Mouse (Mus musculus): ENCODE data around the gene Ube2c. TPM values are rescaled to one million over a fixed set of nuclear protein-coding genes. Genes with fewer than 3 reads are reported as not detected.

Ube2c gene
- polyA plus RNA-seq, 1 experiment from 2014 or later, result 639 TPM

DNA sequence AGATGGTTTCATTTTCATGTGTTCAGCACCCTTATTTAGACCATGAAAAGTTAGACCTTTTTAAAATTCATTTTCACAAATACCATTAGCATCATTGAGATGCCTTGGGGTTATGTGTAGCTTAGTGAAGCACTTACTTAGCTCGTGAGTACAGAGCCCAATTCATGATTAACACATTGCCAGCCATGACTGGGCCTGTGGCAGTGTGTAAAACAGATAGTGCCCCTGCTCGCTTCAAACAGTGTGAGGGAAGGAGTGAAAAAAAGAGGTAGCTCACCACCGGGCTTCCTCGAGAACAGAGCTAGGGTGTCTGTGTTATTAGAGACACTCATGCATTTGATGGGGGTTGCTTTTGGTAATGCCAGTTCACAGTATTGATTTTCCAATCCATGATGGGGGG is 21.5 kb upstream of the Ube2c start:
- no peak for DNase-seq (ENCODE audit: low spot score)
- Histone ChIP-seq H3K36me3 (peaks cover 60% of the 10 kb centered on the region), H3K4me3 (no peak overlapping the region), H3K9me3 (replicated peaks) (no peaks in the 10 kb centered on the region), H3K4me1 (peaks cover 29% of the 10 kb centered on the region), H3K27me3 (ENCODE audit: low read depth, poor library complexity, severe bottlenecking) (peaks cover 4% of the 10 kb centered on the region), H3K27ac (replicated peaks) (no peak overlapping the region)
- 88% methylated on average over 4 of the region's 4 CpGs for WGBS

DNA sequence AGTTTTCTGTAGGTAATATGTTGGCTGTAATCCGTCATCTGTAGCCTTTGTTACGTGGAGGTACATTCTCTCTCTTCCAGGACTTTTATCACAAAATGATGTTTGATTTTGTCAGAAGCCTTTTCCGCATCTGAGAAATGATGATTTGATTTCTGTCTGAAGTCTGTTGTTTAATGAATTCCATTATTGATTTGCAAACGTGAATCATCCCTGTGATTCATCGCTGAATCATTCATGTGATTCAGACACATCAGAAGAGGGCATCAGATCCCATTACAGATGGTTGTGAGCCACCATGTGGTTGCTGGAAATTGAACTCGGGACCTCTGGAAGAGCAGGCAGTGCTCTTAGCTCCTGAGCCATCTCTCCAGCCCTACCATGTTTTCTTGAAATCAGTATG is 20.7 kb upstream of the Ube2c start:
- DNase-seq (ENCODE audit: low spot score), result no peak
- 89% methylated on average over 6 of the region's 6 CpGs for WGBS
- Histone ChIP-seq H3K4me1 (peaks cover 29% of the 10 kb centered on the region), H3K9me3 (replicated peaks) (no peaks in the 10 kb centered on the region), H3K27me3 (ENCODE audit: low read depth, poor library complexity, severe bottlenecking) (no peaks in the 10 kb centered on the region), H3K27ac (replicated peaks) (no peak overlapping the region), H3K36me3 (peaks cover 68% of the 10 kb centered on the region), H3K4me3 (no peak overlapping the region)

DNA sequence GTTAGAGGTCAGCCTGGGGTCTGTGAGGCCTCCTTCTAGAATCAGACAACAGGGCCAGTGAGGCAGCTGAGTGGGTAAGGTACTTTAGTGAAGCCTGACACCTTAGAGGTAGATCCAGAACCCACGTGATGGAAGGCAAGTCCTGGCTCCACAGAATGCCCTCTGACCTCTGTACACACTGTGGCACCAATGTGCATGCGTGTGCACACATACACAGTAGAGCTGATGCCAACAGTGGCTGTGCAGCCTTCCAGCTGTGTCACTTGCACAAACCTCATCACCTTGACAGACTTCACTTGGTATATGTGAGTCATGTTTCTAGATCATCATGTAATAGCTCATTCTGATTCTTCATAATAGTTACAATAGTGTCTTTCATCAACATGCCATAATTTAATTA is 17.2 kb upstream of the Ube2c start:
- no peaks in the 10 kb centered on the region for H3K27me3 ChIP-seq (ENCODE audit: low read depth, poor library complexity, severe bottlenecking)
- H3K4me1 ChIP-seq, result peaks cover 8% of the 10 kb centered on the region
- DNase-seq (ENCODE audit: low spot score), result no peak
- no peaks in the 10 kb centered on the region for H3K9me3 ChIP-seq (replicated peaks)
- peaks cover 100% of the 10 kb centered on the region for H3K36me3 ChIP-seq
- H3K27ac ChIP-seq (replicated peaks), result no peak overlapping the region
- no peak overlapping the region for H3K4me3 ChIP-seq
- WGBS, result 94% methylated on average over 2 of the region's 2 CpGs

DNA sequence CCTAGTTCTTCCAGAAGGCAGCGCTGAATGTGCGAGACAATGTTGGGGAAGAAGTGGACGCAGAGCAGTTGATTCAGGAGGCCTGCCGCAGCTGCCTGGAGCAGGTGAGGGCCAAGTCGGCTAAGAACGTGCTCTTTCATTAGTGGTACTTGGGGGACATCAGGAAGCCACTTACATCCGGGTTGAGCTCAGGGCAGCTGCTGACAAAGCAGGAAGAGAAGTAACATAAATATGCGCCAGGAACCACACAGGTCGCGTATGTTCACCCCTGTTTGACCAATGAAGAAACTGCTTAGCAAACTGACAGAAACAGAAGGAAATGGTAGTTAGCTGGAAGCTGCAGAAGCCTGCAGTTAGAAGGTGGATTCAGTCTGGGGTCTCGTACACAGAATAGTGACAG is 15.6 kb upstream of the Ube2c start:
- Histone ChIP-seq H3K27ac (replicated peaks) (no peak overlapping the region), H3K9me3 (replicated peaks) (no peaks in the 10 kb centered on the region), H3K36me3 (peaks cover 100% of the 10 kb centered on the region), H3K4me3 (no peak overlapping the region), H3K4me1 (no peaks in the 10 kb centered on the region), H3K27me3 (ENCODE audit: low read depth, poor library complexity, severe bottlenecking) (no peaks in the 10 kb centered on the region)
- 93% methylated on average over 11 of the region's 11 CpGs for WGBS
- DNase-seq (ENCODE audit: low spot score), result no peak

DNA sequence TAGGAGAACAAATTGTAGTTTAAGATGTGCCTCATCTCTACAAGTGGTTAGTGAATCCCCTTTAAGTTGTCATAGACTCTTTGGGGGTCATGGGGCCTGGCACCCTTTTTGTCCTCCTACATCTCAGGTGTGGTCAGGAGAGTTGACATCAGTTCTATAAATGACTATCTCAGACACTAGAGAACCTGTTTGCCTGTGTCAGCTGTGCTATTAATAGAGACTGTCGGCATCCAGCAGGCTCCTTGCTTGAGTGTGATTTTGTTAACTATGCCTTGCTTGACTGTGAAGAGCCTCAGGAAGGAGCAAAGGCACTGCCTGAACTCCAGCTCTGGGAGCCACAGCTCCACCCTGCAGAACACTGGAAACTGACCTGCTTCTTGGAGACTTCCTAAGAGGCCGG is 14.9 kb upstream of the Ube2c start:
- Histone ChIP-seq H3K4me1 (no peaks in the 10 kb centered on the region), H3K4me3 (no peak overlapping the region), H3K9me3 (replicated peaks) (no peaks in the 10 kb centered on the region), H3K27me3 (ENCODE audit: low read depth, poor library complexity, severe bottlenecking) (no peaks in the 10 kb centered on the region), H3K27ac (replicated peaks) (no peak overlapping the region), H3K36me3 (peaks cover 100% of the 10 kb centered on the region)
- WGBS, result 97% methylated on average over 2 of the region's 2 CpGs
- DNase-seq (ENCODE audit: low spot score), result no peak

DNA sequence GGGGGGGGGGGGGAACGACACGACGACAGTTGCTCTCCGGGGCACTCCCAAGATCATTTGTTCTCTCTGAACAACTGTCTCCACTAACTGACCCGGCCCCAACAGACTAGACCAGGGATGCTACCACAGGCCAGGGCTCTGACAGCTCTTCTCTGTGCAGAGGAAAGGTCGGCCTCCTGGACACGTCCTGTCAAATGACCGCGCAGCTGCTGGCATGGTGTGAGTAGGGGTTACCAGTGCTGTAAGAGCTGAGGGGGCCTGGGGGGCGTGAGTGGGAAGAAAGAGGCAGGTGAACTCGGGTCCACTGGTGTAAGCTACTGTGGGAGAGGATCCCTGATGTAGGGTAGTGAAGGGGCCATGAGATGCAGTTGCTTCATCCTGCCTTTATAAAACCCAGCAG is 11.9 kb upstream of the Ube2c start:
- Histone ChIP-seq H3K4me1 (no peaks in the 10 kb centered on the region), H3K36me3 (peaks cover 100% of the 10 kb centered on the region), H3K9me3 (replicated peaks) (no peaks in the 10 kb centered on the region), H3K27me3 (ENCODE audit: low read depth, poor library complexity, severe bottlenecking) (no peaks in the 10 kb centered on the region), H3K4me3 (no peak overlapping the region), H3K27ac (replicated peaks) (no peak overlapping the region)
- DNase-seq (ENCODE audit: low spot score), result no peak
- WGBS, result 96% methylated on average over 8 of the region's 11 CpGs

DNA sequence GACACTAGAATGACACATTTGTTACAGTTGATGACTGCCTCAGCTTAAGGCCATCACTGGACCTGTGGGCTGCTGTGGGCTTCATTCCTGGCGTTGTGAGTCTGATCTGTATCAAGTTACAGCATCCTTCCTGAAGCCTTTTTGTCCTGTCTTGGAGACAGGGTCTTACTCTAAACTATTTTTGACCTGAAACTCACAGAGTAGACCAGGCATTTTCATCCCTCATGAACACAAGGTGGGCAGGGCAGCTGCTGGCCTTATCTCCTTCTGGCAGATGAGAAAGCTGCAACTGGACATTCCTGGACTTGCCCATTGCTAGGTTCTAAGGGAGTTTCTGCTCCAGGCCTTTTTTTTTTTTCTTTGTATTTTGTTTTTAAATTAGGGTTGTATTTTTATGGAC is 11.0 kb upstream of the Ube2c start:
- Histone ChIP-seq H3K27me3 (ENCODE audit: low read depth, poor library complexity, severe bottlenecking) (no peaks in the 10 kb centered on the region), H3K4me1 (no peaks in the 10 kb centered on the region), H3K4me3 (no peak overlapping the region), H3K36me3 (peaks cover 100% of the 10 kb centered on the region), H3K27ac (replicated peaks) (no peak overlapping the region), H3K9me3 (replicated peaks) (no peaks in the 10 kb centered on the region)
- no peak for DNase-seq (ENCODE audit: low spot score)
- 74% methylated on average over 1 of the region's 1 CpGs for WGBS

DNA sequence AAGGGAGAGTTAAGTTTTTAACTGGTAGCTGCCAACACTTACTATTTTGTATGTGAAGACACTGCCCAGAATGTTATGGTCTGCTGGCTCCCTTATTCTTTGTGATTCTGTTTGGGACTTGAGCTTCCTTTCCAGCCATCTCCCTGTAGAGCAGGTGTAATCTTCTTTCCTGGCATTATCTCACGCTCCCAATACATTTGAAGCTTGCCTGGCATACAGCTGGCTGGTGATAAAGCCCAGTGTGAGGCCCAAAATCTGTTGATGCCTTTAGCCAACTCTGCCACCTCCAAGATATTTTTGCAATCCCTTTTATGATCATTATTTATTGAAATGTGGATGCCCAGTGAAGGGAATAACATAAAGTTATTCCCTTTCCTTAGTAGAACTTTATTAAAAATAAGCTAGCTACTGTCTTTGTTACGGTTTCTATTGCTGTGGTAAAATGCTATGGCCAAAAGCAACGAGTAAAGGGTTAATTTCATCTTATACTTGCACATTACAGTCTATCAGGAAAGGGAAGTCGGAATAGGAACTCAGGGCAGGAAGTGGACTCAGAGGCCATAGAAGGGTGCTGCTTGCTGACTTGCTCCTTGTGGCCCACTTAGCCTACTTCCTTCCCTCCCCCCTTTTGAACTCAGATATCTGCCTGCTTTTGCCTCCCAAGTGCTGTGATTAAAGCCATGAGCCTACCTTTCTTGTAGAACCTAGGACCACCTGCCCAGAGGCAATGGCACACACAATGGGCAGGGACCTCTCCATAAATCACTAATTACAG is 9.5 kb upstream of the Ube2c start:
- Histone ChIP-seq H3K36me3 (peaks cover 95% of the 10 kb centered on the region), H3K4me1 (no peaks in the 10 kb centered on the region), H3K27me3 (ENCODE audit: low read depth, poor library complexity, severe bottlenecking) (no peaks in the 10 kb centered on the region), H3K27ac (replicated peaks) (no peak overlapping the region), H3K9me3 (replicated peaks) (no peaks in the 10 kb centered on the region), H3K4me3 (no peak overlapping the region)
- 92% methylated on average over 4 of the region's 4 CpGs for WGBS
- DNase-seq (ENCODE audit: low spot score), result no peak

DNA sequence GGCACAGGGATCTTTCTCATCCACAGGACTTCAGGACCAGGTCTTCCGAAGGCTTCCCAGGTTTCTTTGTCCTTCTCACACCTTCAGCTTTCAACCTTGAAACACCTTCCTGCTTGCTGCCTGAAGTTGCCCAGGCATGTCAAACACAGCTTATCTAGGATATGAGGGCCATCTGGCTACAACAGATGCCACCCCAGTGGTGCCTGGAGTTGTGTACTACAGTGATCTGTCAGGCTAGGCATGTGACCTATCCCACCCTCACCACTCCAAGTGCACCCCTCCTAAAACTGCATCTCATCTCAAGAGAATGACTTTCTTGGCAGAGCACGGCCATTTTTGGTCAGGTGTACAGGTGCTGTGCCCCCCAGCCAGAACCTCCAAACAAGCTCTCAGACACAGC is 8.2 kb upstream of the Ube2c start:
- DNase-seq (ENCODE audit: low spot score), result no peak
- Histone ChIP-seq H3K27ac (replicated peaks) (no peak overlapping the region), H3K9me3 (replicated peaks) (no peaks in the 10 kb centered on the region), H3K4me3 (no peak overlapping the region), H3K27me3 (ENCODE audit: low read depth, poor library complexity, severe bottlenecking) (no peaks in the 10 kb centered on the region), H3K36me3 (peaks cover 95% of the 10 kb centered on the region), H3K4me1 (no peaks in the 10 kb centered on the region)
- WGBS, result 88% methylated on average over 2 of the region's 2 CpGs

DNA sequence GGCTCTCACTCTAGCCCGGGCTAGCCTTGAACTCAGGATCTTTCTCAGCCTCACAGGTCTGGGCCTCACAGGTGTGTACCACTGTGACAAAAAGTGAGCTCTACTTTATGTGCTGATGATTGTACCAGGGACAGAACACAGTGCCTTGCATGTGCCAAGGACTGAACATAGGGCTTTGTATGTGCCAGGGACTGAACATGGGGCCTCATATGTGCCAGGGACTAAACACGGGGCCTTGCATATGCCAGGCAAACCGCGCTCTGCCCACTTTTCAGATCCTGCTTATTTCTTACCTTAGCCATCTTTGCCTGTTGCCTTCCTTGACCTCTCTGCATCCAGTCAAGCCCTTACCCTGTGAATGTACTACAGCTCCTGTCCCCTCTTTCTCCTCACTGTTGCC is 7.7 kb upstream of the Ube2c start:
- WGBS, result 99% methylated on average over 4 of the region's 4 CpGs
- DNase-seq (ENCODE audit: low spot score), result no peak
- Histone ChIP-seq H3K4me1 (no peaks in the 10 kb centered on the region), H3K27ac (replicated peaks) (no peak overlapping the region), H3K9me3 (replicated peaks) (no peaks in the 10 kb centered on the region), H3K4me3 (no peak overlapping the region), H3K27me3 (ENCODE audit: low read depth, poor library complexity, severe bottlenecking) (no peaks in the 10 kb centered on the region), H3K36me3 (peaks cover 95% of the 10 kb centered on the region)

DNA sequence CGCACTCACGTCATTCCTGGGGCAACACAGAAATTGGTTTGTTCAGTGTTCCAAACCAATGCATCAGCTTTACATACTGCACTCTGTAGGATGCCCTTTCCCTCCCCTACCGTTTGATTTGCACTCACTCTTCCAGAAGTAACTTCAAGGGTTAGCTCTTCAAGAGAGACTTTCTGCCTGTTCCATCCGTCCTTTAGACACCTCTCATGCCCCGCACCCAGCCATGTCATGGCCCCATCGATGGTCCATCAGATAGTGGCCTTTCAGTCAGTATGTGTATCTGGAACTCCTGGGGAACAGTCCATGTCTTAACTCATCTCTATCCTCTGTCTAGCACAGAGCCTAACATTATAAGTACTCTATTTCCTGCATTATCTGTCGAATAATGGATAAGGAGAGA is 7.1 kb upstream of the Ube2c start:
- Histone ChIP-seq H3K4me1 (no peaks in the 10 kb centered on the region), H3K4me3 (no peak overlapping the region), H3K27ac (replicated peaks) (no peak overlapping the region), H3K36me3 (peaks cover 95% of the 10 kb centered on the region), H3K27me3 (ENCODE audit: low read depth, poor library complexity, severe bottlenecking) (no peaks in the 10 kb centered on the region), H3K9me3 (replicated peaks) (no peaks in the 10 kb centered on the region)
- whole genome bisulfite sequencing, result 91% methylated on average over 7 of the region's 7 CpGs
- no peak for DNase-seq (ENCODE audit: low spot score)

DNA sequence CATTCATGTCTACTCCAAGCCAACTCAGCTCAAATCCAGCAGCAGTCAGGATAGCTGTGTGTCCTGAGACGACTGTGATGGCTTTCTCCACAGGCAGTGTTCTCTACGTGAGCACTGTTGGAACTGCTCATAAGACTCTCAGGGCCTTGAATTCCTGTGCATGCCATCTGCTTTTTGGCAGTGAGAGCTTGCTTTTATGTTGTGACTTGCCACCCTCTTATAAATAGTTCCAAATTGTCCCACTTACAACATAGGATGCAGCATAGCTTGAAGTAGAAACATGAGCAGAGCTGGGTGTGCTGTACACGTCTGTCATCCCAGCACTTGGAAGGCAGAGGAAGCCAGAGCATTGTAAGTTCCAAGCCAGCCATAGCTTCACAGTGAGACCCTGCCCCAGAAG is 3.9 kb upstream of the Ube2c start:
- Histone ChIP-seq H3K27ac (replicated peaks) (no peak overlapping the region), H3K9me3 (replicated peaks) (no peaks in the 10 kb centered on the region), H3K4me3 (no peak overlapping the region), H3K27me3 (ENCODE audit: low read depth, poor library complexity, severe bottlenecking) (no peaks in the 10 kb centered on the region), H3K4me1 (peaks cover 11% of the 10 kb centered on the region), H3K36me3 (peaks cover 74% of the 10 kb centered on the region)
- WGBS, result 88% methylated on average over 3 of the region's 3 CpGs
- no peak for DNase-seq (ENCODE audit: low spot score)

DNA sequence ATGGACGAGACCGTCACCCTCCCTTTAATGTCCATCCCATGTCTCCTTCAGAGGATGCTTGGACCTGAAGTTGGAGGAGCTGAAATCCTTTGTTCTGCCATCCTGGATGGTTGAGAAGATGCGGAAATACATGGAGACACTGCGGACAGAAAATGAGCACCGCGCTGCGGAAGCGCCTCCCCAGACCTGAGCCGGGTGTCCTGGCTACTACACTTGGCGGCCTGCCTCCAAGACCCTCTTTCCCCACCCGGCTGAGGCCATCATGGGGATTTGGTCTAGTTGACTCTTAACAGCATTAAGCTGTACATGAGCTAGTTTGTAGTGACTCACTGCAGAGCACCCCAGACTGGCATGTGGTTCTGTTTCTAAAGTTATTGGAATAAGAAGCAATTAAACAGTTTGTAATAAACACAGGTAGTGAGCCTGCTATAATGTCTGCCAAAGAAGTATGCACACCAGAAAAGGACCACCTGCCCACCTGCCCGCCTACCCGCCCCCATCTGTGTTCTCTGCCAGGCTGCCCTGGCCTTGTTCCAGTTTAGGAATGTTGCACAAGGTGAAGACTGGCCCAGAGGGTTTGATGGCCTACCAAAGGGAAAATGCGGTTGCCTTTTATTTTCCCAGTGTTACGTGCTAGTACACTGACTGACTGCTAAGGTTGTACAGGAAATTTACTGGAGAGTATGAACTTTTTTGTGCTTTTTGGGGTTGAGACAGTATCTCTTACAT is 1.7 kb upstream of the Ube2c start:
- Histone ChIP-seq H3K36me3 (peaks cover 74% of the 10 kb centered on the region), H3K27ac (replicated peaks) (no peak overlapping the region), H3K9me3 (replicated peaks) (no peaks in the 10 kb centered on the region), H3K4me3 (no peak overlapping the region), H3K27me3 (ENCODE audit: low read depth, poor library complexity, severe bottlenecking) (no peaks in the 10 kb centered on the region), H3K4me1 (peaks cover 26% of the 10 kb centered on the region)
- WGBS, result 95% methylated on average over 15 of the region's 15 CpGs
- DNase-seq (ENCODE audit: low spot score), result no peak

Data from midbrain, embryonic 10.5 days (tissue).